Mouse (Mus musculus): ENCODE results near the gene Serpina3f.
"Not testable (repeated sequence)": the region's sequence is repeated elsewhere in the genome, so short reads cannot be mapped to it uniquely, and the experiment has no call there.

The Serpina3f gene

GRCm38 (mm10) chr12:104214445-104214753, at the start of gene Serpina3f:
Gene Serpina3f, plus strand, starts transcription at chr12:104214544.
- no peak for DNase-seq (ENCODE audit: inconsistent ontology term)

GRCm38 (mm10) chr12:104174747-104175146, 39.6 kb upstream of the Serpina3f start:
- DNase-seq (ENCODE audit: inconsistent ontology term): peak; percentile 18

GRCm38 (mm10) chr12:104175636-104176035, 38.7 kb upstream of the Serpina3f start:
- no peak for DNase-seq (ENCODE audit: inconsistent ontology term)

- DNase-seq (ENCODE audit: inconsistent ontology term): peak; percentile 7
Measured at GRCm38 (mm10) chr12:104178577-104178976, 35.8 kb upstream of the Serpina3f start.

- no peak for DNase-seq (ENCODE audit: inconsistent ontology term)
Measured at GRCm38 (mm10) chr12:104178987-104179386, 35.4 kb upstream of the Serpina3f start.

- DNase-seq (ENCODE audit: inconsistent ontology term): no peak
Measured at GRCm38 (mm10) chr12:104185046-104185445, 29.3 kb upstream of the Serpina3f start.

GRCm38 (mm10) chr12:104186041-104186581, 28.2 kb upstream of the Serpina3f start:
- DNase-seq (ENCODE audit: inconsistent ontology term): peak; percentile 50

- DNase-seq (ENCODE audit: inconsistent ontology term): no peak
Measured at GRCm38 (mm10) chr12:104189246-104189645, 25.1 kb upstream of the Serpina3f start.

- peak; percentile 39 for DNase-seq (ENCODE audit: inconsistent ontology term)
Measured at GRCm38 (mm10) chr12:104190852-104191251, 23.5 kb upstream of the Serpina3f start.

- no peak for DNase-seq (ENCODE audit: inconsistent ontology term)
Measured at GRCm38 (mm10) chr12:104209149-104209548, 5.2 kb upstream of the Serpina3f start.

GRCm38 (mm10) chr12:104209802-104210201, 4.5 kb upstream of the Serpina3f start:
- no peak for DNase-seq (ENCODE audit: inconsistent ontology term)

GRCm38 (mm10) chr12:104213689-104214444, 477 bp upstream of the Serpina3f start:
- no peak for DNase-seq (ENCODE audit: inconsistent ontology term)

GRCm38 (mm10) chr12:104215249-104215648, 905 bp downstream of the Serpina3f start:
- DNase-seq (ENCODE audit: inconsistent ontology term): no peak

GRCm38 (mm10) chr12:104221616-104222015, 7.3 kb downstream of the Serpina3f start:
- DNase-seq (ENCODE audit: inconsistent ontology term): no peak

GRCm38 (mm10) chr12:104223690-104224089, 9.3 kb downstream of the Serpina3f start:
- no peak for DNase-seq (ENCODE audit: inconsistent ontology term)

GRCm38 (mm10) chr12:104224598-104225300, 10.4 kb downstream of the Serpina3f start:
- no peak for DNase-seq (ENCODE audit: inconsistent ontology term)

- no peak for DNase-seq (ENCODE audit: inconsistent ontology term)
Measured at GRCm38 (mm10) chr12:104230762-104231161, 16.4 kb downstream of the Serpina3f start.

GRCm38 (mm10) chr12:104235915-104236314, 21.6 kb downstream of the Serpina3f start, which contains the start of gene Serpina3g:
Gene Serpina3g, plus strand, starts transcription at chr12:104236245.
- DNase-seq (ENCODE audit: inconsistent ontology term): no peak

- not testable (repeated sequence) for DNase-seq (ENCODE audit: inconsistent ontology term)
Measured at GRCm38 (mm10) chr12:104238048-104238447, 23.7 kb downstream of the Serpina3f start.

GRCm38 (mm10) chr12:104243307-104243706, 29.0 kb downstream of the Serpina3f start:
- no peak for DNase-seq (ENCODE audit: inconsistent ontology term)

- no peak for DNase-seq (ENCODE audit: inconsistent ontology term)
Measured at GRCm38 (mm10) chr12:104245092-104245491, 30.7 kb downstream of the Serpina3f start.

GRCm38 (mm10) chr12:104245595-104245994, 31.3 kb downstream of the Serpina3f start:
- peak; percentile 67 for DNase-seq (ENCODE audit: inconsistent ontology term)

GRCm38 (mm10) chr12:104247553-104248002, 33.2 kb downstream of the Serpina3f start:
- DNase-seq (ENCODE audit: inconsistent ontology term): peak; percentile 84

All from Muller cell, postnatal 12 days (primary cell).